Mouse (Mus musculus) small intestine, adult 2 months (tissue): ENCODE measurements around the gene Sdk2.

Experiments used
- CTCF ChIP-seq: fragments of 200-500 bp; IDR thresholded peaks from 2 replicates; pipeline ENCODE4 v1.5.1; 2012; ENCODE audit warnings: low read depth, mild to moderate bottlenecking, control low read depth, inconsistent platforms, low read length, moderate library complexity, mixed read lengths; ENCODE audit not compliant: insufficient replicate concordance, insufficient read length; ENCODE audit errors: extremely low read depth
- POLR2A ChIP-seq: fragments of 200-500 bp; IDR thresholded peaks from 2 replicates; pipeline ENCODE4 v1.6.1; 2012; ENCODE audit warnings: low read depth, mild to moderate bottlenecking, control low read depth, inconsistent platforms, low read length, moderate library complexity

DNA sequence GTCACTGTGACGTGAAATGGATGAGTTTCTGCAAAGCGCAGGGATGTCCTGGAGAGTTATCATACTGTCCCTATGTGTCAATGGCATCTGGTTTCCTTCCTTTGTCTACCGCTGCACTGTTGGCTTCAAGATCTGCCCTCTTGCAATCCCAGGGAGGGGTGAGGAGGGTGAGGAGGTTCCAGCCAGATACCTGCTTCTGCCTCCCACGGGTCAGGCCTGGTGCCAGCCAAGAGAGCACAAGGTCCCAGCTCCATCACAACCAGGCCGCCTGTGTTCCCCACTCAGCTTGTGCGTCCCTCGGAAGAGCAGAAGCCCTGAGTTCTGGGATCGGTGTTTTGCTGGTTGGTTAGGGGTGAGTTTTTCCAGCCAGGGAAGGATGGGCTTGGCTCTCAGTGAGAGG lies 299.6 kb downstream of the Sdk2 start:
- TF ChIP-seq CTCF (no peak), POLR2A (no peak)
